Mouse (Mus musculus): Measurements from ENCODE around the gene Zfp524. TPM values are rescaled to one million over a fixed set of nuclear protein-coding genes. Genes with fewer than 3 reads are reported as not detected.
A peak's percentile ranks its signal among the peaks of the same experiment; 100 is the strongest.

Zfp524 gene
- polyA plus RNA-seq, 1 experiment from 2014 or later = 12.0 TPM

GRCm38 (mm10) chr7:5053456-5054179 lies 39.4 kb downstream of the Zfp524 start:
- H3K9ac ChIP-seq = peak overlapping the region; percentile 90
- no peak overlapping the region for H3K27ac ChIP-seq
- H3K4me3 ChIP-seq = peak overlapping the region; percentile 77
- H3K9me3 ChIP-seq = no peaks in the 10 kb centered on the region
- ATAC-seq (ENCODE audit: insufficient number of reproducible peaks, insufficient read depth, low FRiP score, low TSS enrichment, low read depth) = no peak
- no peaks in the 10 kb centered on the region for H3K36me3 ChIP-seq
- H3K27me3 ChIP-seq = peaks cover 53% of the 10 kb centered on the region
- peaks cover 54% of the 10 kb centered on the region for H3K4me1 ChIP-seq
- WGBS = 7% methylated on average over 32 of the region's 32 CpGs
- H3K4me2 ChIP-seq = peak overlapping the region; percentile 87

DNA sequence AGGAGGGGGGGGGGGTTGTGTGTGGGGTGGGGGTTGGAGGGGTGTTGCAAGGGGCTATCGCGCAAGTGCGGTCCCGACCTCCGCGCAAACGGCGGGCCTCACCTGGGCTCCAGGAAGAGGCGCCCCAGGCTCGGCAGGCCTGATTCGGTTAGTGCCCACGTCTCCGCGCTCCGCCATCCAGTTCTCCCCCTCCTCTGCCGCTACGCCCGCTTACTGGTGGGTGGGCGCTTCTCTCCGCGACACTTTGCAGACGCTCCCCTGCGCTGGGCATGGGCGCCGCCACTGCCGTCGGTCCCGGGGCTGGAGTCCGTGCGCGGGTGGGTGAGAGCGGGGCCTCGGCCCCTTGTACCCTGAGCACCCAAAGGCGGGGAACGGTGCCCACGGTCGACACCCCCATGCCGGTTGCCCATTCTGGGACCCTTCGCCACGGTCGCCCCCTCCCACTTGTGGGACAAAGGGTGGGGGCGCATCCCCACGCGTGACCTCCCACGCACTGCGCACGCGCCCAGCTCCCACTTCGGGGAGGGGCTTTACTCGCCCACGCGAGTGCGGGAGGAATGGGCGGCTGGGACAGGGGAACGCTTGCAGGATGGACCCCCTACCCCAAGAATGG lies 42.5 kb downstream of the Zfp524 start:
- H3K9ac ChIP-seq = peak overlapping the region; percentile 89
- peak overlapping the region; percentile 62 for H3K27ac ChIP-seq
- H3K4me3 ChIP-seq = peak overlapping the region; percentile 68
- under 1% methylated on average over 52 of the region's 55 CpGs for WGBS
- peaks cover 60% of the 10 kb centered on the region for H3K4me1 ChIP-seq
- peaks cover 53% of the 10 kb centered on the region for H3K27me3 ChIP-seq
- no peak for ATAC-seq (ENCODE audit: insufficient number of reproducible peaks, insufficient read depth, low FRiP score, low TSS enrichment, low read depth)
- no peaks in the 10 kb centered on the region for H3K36me3 ChIP-seq
- H3K9me3 ChIP-seq = no peaks in the 10 kb centered on the region
- peak overlapping the region; percentile 82 for H3K4me2 ChIP-seq

DNA sequence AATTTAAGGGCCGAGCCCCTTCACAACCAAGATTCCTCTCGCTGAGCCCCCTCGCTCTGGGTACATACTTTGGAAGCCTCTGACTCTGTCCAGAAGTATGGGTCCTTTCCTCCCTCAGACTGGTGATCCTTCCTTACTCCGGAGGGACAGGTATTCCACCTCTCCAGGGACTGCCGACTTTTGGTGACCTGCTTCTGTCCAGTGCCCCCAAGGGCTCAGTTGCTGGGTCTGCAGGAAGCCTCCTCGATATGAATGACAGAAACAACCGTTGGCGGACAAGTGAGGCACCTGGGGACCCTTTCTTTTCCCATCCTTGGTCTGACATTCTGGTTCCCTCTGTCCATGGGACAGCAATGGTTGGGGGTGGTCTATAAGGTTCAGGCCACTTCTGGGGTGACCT lies 43.2 kb downstream of the Zfp524 start:
- Histone ChIP-seq H3K4me3 (peak overlapping the region; percentile 68), H3K4me1 (peaks cover 54% of the 10 kb centered on the region), H3K27me3 (peaks cover 46% of the 10 kb centered on the region), H3K36me3 (no peaks in the 10 kb centered on the region), H3K9ac (peak overlapping the region; percentile 89), H3K4me2 (peak overlapping the region; percentile 82), H3K9me3 (no peaks in the 10 kb centered on the region), H3K27ac (no peak overlapping the region)
- WGBS = 36% methylated on average over 8 of the region's 8 CpGs
- ATAC-seq (ENCODE audit: insufficient number of reproducible peaks, insufficient read depth, low FRiP score, low TSS enrichment, low read depth) = no peak

DNA sequence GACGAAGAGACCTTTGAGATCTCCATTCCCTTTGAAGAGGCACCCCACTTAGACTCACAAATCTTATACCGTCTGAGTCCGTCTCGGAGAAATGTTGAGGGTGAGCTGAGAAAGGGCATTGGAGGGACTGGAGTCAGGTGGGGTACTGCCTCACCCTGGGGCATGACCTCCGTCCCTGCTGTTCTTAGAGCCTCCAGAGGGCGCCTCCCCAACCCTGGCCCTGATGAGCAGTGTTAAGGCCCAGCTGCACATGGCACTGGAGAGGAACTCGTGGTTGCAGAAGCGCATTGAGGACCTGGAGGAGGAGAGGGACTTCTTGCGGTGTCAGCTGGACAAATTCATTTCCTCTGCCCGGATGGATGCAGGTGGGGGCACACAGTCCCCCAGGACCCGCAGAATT lies 43.6 kb downstream of the Zfp524 start:
- H3K9ac ChIP-seq = peak overlapping the region; percentile 89
- no peak overlapping the region for H3K27ac ChIP-seq
- H3K4me1 ChIP-seq = peaks cover 50% of the 10 kb centered on the region
- no peaks in the 10 kb centered on the region for H3K9me3 ChIP-seq
- peaks cover 42% of the 10 kb centered on the region for H3K27me3 ChIP-seq
- peak overlapping the region; percentile 68 for H3K4me3 ChIP-seq
- WGBS = 40% methylated on average over 11 of the region's 11 CpGs
- H3K36me3 ChIP-seq = no peaks in the 10 kb centered on the region
- peak overlapping the region; percentile 82 for H3K4me2 ChIP-seq
- no peak for ATAC-seq (ENCODE audit: insufficient number of reproducible peaks, insufficient read depth, low FRiP score, low TSS enrichment, low read depth)

DNA sequence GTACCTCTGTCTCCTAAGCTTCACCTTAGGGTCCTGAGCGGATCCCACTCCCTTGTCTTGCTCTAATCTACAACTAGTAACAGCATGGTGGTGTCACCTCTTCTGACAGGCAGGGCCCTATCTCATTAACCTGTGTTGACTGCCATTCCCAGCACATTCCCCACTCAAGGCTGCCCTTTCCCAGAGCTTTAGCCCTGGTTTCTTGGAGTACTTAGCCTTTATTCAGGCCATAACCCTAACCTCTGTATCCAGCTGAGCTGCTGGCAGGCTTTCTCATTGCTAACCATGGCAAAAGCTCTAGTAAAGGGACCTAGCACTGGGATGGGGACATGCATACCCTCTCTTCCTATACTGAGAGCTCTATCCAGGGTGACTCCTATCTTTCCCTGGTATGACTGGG lies 44.4 kb downstream of the Zfp524 start:
- peaks cover 34% of the 10 kb centered on the region for H3K27me3 ChIP-seq

GRCm38 (mm10) chr7:5059421-5059820 lies 45.2 kb downstream of the Zfp524 start:
- no peaks in the 10 kb centered on the region for H3K9me3 ChIP-seq
- peak overlapping the region; percentile 81; the same call in 1 of the 2 replicates for H3K4me2 ChIP-seq
- H3K4me1 ChIP-seq = peaks cover 44% of the 10 kb centered on the region
- WGBS = 91% methylated on average over 12 of the region's 12 CpGs
- H3K4me3 ChIP-seq = no peak overlapping the region
- peaks cover 26% of the 10 kb centered on the region for H3K27me3 ChIP-seq
- no peak for ATAC-seq (ENCODE audit: insufficient number of reproducible peaks, insufficient read depth, low FRiP score, low TSS enrichment, low read depth)
- H3K36me3 ChIP-seq = no peaks in the 10 kb centered on the region
- peak overlapping the region; percentile 99 for H3K27ac ChIP-seq
- H3K9ac ChIP-seq = peak overlapping the region; percentile 92; the same call in 1 of the 2 replicates

More for the DNA sequence above, 44.4 kb downstream of the Zfp524 start:
- no peak overlapping the region for H3K27ac ChIP-seq
- no peaks in the 10 kb centered on the region for H3K9me3 ChIP-seq
- no peak for ATAC-seq (ENCODE audit: insufficient number of reproducible peaks, insufficient read depth, low FRiP score, low TSS enrichment, low read depth)
- H3K4me1 ChIP-seq = peaks cover 44% of the 10 kb centered on the region
- H3K9ac ChIP-seq = no peak overlapping the region
- 0 out of 2 replicates have a peak overlapping the region, but pooled peaks have one; percentile 68 for H3K4me3 ChIP-seq
- no peaks in the 10 kb centered on the region for H3K36me3 ChIP-seq
- no peak overlapping the region for H3K4me2 ChIP-seq
- WGBS = 97% methylated on average over 1 of the region's 1 CpGs

DNA sequence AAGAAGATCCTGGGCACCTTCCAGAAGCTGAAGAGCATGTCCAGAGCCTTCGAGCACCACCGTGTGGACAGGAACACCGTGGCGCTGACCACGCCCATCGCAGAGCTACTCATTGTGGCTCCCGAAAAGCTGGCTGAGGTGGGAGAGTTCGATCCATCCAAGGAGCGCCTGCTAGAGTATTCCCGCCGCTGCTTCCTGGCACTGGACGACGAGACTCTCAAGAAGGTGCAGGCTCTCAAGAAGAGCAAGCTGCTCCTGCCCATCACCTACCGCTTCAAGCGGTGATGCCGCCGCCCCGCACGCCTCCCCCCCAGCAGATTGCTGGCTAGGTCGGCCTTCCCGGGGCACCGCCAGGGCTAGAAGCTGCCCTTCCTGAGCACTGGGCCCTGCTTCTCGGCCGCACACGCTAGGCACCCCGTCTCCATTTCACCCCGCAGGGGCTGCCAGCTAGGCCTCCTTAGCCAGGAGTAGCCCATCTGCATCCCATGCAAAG lies 46.1 kb downstream of the Zfp524 start:
- no peak for ATAC-seq (ENCODE audit: insufficient number of reproducible peaks, insufficient read depth, low FRiP score, low TSS enrichment, low read depth)
- Histone ChIP-seq H3K36me3 (no peaks in the 10 kb centered on the region), H3K27ac (peak overlapping the region; percentile 99), H3K27me3 (peaks cover 17% of the 10 kb centered on the region), H3K4me3 (peak overlapping the region; percentile 59), H3K4me2 (peak overlapping the region; percentile 81), H3K9ac (peak overlapping the region; percentile 92), H3K9me3 (no peaks in the 10 kb centered on the region), H3K4me1 (peaks cover 47% of the 10 kb centered on the region)
- WGBS = 2% methylated on average over 27 of the region's 27 CpGs

DNA sequence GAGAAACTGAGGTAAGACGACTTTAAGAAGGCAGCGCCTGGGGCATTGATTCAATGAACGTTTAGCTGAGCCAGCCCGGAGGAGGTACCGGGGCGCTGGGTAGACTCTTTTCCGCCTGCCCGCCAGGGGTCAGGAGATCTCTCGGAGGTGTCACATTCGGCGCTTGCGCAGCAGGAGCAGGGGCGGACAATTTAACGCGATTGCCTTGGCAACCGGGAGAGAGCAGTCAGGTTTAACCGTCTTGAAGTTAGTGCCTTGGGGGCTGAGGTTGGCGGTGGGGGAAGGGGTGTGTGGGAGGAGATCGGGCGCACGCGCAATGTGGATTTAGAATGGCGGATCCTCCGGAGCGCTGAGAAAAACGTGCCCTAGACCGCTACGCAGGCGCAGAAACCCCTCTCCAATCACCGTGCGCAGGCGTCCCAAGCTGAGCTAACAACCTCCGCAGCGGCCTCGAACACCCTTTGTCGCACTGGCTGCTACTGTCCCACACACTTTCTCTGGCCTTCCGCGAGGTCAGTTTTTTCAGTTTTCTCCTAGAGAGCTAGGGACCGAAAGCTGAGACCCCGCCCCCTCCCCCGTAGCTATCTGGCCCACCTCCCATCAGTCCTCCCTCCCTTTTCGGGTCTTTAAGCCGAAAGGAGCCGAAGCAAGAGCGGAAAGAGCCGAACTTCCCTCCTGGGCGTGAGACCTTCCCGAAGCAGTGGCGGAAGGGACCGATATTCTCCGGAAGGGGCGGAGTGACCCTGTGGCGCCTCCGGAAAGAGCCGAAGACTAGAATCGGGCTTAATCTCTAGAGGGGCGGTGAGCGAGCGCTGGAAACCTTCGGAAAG lies 46.9 kb downstream of the Zfp524 start:
- WGBS = under 1% methylated on average over 60 of the region's 60 CpGs
- Histone ChIP-seq H3K9me3 (no peaks in the 10 kb centered on the region), H3K27ac (peak overlapping the region; percentile 99), H3K9ac (peak overlapping the region; percentile 92), H3K4me3 (peak overlapping the region; percentile 59), H3K36me3 (peaks cover 2% of the 10 kb centered on the region), H3K4me2 (peak overlapping the region; percentile 81), H3K27me3 (peaks cover 9% of the 10 kb centered on the region), H3K4me1 (peaks cover 49% of the 10 kb centered on the region)
- peak; percentile 86 for ATAC-seq (ENCODE audit: insufficient number of reproducible peaks, insufficient read depth, low FRiP score, low TSS enrichment, low read depth)

- Histone ChIP-seq H3K4me1 (peaks cover 46% of the 10 kb centered on the region), H3K27me3 (peaks cover 8% of the 10 kb centered on the region), H3K9ac (peak within 1 kb of the TSS; percentile 92), H3K9me3 (no peaks in the 10 kb centered on the region), H3K4me2 (peak within 1 kb of the TSS; percentile 81), H3K36me3 (peaks cover 9% of the 10 kb centered on the region), H3K27ac (peak within 1 kb of the TSS; percentile 99), H3K4me3 (peak within 1 kb of the TSS; percentile 59)
- WGBS = under 1% methylated on average over 54 of the region's 65 CpGs
- ATAC-seq (ENCODE audit: insufficient number of reproducible peaks, insufficient read depth, low FRiP score, low TSS enrichment, low read depth) = peak; percentile 74
These were observed 47.7 kb downstream of the Zfp524 start, which contains the start of gene U2af2 for GRCm38 (mm10) chr7:5061774-5062359. Gene U2af2, plus strand, starts transcription at chr7:5062143.

- H3K27me3 ChIP-seq = peaks cover 7% of the 10 kb centered on the region
- peaks cover 42% of the 10 kb centered on the region for H3K4me1 ChIP-seq
- no peaks in the 10 kb centered on the region for H3K9me3 ChIP-seq
- peak overlapping the region; percentile 99 for H3K27ac ChIP-seq
- H3K4me3 ChIP-seq = peak overlapping the region; percentile 59
- H3K9ac ChIP-seq = peak overlapping the region; percentile 78
- H3K36me3 ChIP-seq = peaks cover 15% of the 10 kb centered on the region
- H3K4me2 ChIP-seq = peak overlapping the region; percentile 81
- ATAC-seq (ENCODE audit: insufficient number of reproducible peaks, insufficient read depth, low FRiP score, low TSS enrichment, low read depth) = peak; percentile 32
- 0% methylated on average over 51 of the region's 51 CpGs for WGBS
These were observed 48.3 kb downstream of the Zfp524 start for GRCm38 (mm10) chr7:5062360-5063001.

Measured in embryonic facial prominence, embryonic 13.5 days (tissue).